Mouse (Mus musculus): Measurements from ENCODE around the gene Itga3. TPM values are rescaled to one million over a fixed set of nuclear protein-coding genes. Genes with fewer than 3 reads are reported as not detected.
A peak's percentile ranks its signal among the peaks of the same experiment; 100 is the strongest.

Itga3 gene
- polyA plus RNA-seq, 2 experiments from 2014 or later, result 0.56 to 0.64 TPM

DNA sequence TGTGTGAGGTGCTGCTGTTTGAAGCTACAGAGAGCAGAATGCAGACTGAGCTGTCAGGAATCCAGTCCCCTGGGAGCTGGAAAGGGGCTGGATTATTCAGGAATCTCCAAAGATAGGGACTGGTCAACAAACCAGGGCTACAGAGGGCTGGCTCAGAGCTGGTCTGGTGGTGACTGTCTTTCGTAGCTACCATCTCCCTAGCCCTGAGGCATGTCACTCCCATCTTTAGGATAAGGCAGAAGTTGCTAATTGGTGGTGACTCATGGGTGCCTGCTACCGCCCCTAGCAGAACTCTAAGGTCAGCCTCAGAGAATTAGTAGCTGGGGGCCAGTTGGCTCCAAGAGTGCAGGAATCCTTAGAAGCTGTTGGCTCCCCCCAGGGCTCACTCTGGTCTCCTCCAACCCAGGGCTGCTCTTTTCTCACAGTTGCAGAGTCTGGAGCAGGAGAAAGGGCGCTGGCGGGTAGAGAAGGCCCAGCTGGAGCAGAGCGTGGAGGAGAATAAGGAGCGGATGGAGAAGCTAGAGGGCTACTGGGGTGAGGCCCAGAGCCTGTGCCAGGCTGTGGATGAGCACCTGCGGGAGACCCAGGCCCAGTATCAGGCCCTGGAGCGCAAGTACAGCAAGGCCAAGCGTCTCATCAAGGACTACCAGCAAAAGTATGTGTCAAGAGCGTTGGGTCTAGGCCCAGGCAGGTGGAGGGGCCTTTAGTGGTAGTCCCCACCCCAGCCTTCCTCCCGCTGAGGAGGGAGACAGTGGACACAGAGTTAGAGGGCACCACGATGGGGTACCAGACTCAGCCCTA is 72.3 kb downstream of the Itga3 start:
- no peak for ATAC-seq

DNA sequence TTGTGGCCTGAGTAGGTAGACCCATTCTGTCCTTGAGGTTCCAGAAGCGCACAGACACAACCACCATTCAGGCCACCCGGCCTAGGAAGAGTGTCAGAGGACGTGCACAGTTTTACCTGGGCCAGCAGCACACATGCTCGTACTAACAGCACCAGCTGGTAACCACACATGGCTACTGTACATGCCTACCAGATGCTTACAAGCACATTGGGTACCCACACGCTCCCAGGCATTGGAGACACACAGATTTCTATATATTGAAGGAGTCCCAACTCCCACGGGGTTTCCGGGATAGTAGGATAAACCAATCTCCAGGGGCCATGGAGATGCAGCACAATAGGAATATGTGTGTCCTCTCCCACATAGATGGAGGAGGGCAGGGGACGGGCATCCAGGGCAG is 73.9 kb downstream of the Itga3 start:
- ATAC-seq, result no peak

DNA sequence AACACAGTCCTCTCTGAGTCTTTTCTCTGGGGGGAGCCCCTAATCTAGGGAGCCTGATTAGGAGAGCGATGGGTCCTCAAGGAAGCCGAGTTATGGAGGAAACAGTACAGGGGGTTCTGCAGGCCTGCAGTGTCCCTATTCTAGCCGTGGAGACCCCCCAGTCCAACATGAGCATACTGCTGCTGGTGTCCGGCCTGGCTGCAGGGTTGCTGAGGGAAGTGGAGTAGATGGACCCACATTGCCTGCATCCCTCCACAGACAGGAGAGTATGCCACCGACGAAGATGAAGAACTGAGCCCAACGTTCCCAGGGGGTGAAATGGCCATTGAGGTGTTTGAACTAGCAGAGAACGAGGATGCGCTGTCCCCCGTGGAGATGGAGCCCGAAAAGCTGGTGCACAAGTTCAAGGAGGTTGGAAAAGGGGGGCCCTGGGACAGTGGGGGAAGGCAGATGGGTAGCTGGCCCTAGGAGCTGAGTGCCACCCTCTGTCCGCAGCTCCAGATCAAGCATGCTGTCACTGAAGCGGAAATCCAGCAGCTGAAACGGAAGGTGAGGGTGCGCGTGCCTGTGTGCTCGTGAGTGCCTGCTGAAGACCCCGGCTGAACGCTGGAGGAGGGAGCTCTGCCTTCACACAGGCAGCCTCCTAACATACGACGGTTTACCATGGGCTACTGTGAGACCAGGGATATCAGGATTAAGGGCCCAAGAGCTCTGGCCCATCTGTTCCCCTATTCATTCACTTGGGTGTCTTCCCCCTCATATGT is 74.8 kb downstream of the Itga3 start:
- ATAC-seq, result no peak

DNA sequence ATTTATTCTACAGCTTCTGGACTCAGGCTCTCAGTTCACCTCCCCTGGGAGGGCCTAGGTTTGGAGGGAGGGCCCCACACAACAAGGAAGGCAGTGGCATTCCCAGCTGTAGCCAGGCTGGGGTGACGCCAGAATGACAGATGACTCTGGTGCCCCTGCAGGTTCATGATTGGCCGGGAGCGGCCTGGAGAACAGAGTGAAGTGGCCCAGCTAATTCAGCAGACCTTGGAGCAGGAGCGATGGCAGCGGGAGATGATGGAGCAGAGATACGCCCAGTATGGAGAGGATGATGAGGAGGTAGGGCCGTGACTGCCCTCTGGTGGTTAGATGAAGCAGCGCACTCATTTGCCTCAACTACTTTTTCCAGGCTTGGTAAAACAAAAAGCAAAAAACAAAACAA is 75.5 kb downstream of the Itga3 start:
- peak; percentile 30 for ATAC-seq

DNA sequence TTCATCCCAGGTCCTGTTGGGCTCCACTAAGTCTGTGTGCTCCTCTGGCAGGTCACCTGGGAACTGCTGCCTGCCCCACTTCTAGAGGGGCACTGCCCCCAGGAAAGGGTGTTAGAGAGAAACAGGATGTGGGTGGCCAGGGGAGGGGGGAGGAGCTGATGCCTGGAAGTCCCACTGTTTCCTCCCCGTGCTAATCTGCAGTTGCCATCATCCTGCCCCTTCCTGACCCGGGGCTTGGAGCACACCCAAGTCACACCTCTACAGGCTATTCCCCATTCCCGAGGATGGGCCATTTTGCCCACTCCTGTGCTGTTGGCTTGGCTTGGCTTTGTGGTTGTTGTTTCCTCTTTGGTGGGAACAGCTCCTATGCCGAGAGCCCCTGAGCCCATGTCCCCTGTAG is 76.1 kb downstream of the Itga3 start:
- peak; percentile 64 for ATAC-seq

DNA sequence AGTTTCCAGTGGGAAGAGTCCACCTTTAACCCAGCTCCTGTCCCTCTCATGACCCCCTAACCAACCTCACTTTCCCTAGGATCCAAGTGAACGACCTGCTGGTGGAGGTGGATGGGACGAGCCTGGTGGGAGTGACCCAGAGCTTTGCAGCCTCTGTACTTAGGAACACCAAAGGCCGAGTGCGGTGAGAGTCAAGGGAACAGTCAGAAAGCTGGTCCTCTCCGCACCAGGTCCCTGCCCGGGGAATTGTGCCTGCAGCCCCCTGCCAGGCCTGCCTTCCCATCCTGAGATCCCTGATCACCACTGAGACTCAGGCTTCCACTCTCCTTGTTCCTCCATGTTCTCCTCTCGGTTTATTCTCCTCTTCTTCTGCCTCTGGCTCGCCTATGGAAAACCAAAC is 76.5 kb downstream of the Itga3 start:
- no peak for ATAC-seq

DNA sequence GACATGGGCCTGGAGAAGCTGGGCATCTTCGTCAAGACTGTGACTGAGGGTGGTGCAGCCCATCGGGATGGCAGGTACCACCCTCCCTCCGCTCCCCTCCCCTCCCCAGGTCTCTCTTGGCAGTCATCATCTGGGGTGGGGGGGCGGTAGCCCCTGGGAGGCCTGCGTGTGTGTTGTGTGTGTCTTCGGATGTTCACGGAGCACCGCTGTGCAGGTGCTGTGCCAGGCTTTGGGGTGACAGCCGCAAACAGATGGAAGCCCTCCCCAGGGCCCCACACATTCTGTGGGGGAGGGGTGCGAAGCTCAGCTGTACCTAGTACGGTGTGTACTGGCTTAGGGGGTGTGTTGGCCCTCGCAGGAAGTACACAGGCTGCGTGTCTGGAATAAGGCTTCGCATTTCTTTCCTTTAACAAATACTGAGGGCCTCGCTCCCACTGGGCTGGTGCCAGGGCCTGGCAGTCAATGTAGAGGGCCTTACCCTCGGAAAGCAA is 78.5 kb downstream of the Itga3 start:
- peak; percentile 55 for ATAC-seq

DNA sequence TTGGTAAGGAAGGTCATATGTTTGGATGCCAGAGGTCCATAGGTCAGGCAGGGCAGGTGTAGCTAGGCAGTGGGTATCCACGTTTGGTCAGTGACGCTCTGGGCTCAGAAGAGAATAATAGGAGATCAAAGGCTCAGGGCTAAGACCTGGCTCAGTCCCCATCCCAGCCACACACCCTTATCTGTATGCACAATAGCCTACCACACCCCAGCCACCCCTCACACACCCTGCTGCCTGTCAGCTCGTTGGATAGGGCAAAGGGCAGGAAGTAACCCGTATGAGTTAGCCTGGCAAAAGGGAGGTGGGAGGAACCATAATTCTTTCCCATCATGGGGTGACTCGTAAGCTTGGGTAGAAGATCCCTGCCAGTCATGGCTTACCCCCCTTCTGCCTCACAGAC is 79.0 kb downstream of the Itga3 start:
- ATAC-seq, result no peak

DNA sequence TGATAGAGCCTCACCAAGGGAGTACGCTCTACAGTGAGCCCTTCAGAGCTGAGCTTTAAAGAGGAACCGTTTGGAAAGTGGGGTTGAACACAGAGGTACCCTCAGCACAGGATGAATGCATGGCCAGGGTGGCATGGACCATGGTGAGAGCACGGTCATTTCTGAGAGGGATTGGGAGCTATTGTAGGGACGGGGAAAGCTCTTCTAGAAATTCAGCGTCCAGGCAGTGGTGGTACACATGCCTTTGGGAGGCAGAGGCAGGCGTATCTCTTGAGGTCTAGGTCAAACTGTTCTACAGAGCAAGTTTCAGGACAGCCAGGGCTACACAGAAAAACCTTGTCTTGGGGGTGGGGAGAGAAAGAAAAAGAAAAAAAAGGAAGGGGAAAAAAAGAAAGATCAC is 79.6 kb downstream of the Itga3 start:
- ATAC-seq, result no peak

DNA sequence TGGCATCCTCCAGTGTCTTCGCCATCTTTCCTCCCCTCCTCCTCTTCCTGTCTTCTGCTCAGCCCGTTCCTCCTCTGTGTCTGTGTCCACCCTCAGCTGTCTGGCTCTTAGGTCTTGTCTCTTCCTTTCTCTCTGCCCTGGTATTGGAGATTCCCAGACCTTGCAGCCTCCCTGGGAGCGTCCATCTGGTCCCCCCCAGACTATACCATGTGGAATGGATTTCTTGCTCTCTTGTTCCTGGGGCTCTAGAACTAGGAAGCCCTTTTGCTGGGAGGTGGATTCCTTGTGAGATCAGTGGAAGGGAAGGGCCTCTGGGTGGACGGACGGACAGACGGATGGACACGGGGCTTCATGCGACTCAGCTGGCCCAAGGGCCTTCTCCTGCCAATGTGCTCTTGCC is 80.5 kb downstream of the Itga3 start:
- ATAC-seq, result no peak

DNA sequence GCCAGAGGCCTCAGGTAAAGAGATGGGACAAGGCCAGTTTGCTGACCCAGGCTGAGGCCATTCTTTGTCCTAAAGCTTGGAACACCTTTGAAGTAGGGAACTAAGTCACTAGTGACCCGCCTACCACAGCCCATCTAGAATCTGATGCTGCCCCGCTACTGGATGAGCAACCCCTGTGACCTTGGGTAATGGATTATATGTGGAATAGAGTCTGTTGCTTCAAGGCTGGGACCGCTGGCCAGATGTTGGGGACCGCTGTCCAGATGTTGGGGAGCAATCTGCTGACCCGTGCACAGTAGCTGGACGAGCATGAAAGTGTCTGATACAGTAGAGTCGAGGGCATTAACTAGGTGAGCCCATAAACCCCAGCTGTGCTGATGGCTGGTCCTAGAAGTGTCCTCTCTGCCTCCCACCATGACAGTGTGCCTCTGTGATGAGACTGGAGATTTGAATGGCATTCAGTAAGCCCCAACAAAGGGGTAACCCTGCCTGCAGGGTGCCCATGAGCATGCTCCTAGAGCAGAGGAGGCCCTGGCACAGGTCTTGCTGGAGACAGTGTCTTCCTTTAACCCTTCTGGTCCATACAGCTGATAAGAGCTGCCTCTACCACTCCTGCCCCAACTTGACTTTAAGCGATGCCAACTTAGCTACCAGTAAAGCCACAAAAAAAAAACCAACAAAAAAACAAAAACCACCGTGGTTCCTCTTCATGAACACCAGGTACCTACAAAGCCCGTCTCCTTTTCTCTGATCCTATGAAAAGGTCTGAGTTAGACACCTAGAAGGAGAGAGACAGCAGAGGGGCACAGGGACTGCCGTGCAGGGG is 81.4 kb downstream of the Itga3 start:
- ATAC-seq, result no peak

Other genes starting within 250 kb of the Itga3 start
- under 1 TPM; 0.10 to 0.61 TPM for gene Col1a1, start 140.6 kb downstream of the Itga3 start, polyA plus RNA-seq (2017; shearing (Covaris generic))
- gene Hils1, start 109.2 kb downstream of the Itga3 start, polyA plus RNA-seq (2017; shearing (Covaris generic)), result not detected
- under 1 TPM in 1 of 2 experiments, not detected in 1; 0.46 TPM for gene Sgca, start 100.5 kb downstream of the Itga3 start, polyA plus RNA-seq (2017; shearing (Covaris generic))
- 10 to 100 TPM; 23.1 to 24.0 TPM for gene Ppp1r9b, start 85.8 kb downstream of the Itga3 start, polyA plus RNA-seq (2017; shearing (Covaris generic))
- under 1 TPM in 1 of 2 experiments, not detected in 1; 0.32 TPM for gene Samd14, start 66.9 kb downstream of the Itga3 start, polyA plus RNA-seq (2017; shearing (Covaris generic))
- 1 to 10 TPM; 2.9 to 5.6 TPM for gene Pdk2, start 35.4 kb downstream of the Itga3 start, polyA plus RNA-seq (2017; shearing (Covaris generic))
- gene Dlx3, start 43.3 kb upstream of the Itga3 start, polyA plus RNA-seq (2017; shearing (Covaris generic)), result not detected
- gene Dlx4, start 69.5 kb upstream of the Itga3 start, polyA plus RNA-seq (2017; shearing (Covaris generic)), result not detected
- not detected for gene Tac4, start 184.7 kb upstream of the Itga3 start, polyA plus RNA-seq (2017; shearing (Covaris generic))
- 10 to 100 TPM; 40.8 to 49.2 TPM for gene Kat7, start 233.4 kb upstream of the Itga3 start, polyA plus RNA-seq (2017; shearing (Covaris generic))